Mouse (Mus musculus): ENCODE measurements at regions not wholly inside any gene's neighbourhood (a gene's known extent, or its start where the extent isn't known, plus 50 kb on each side); places are given as distances from the start of the nearest gene placed in this dataset.

DNA sequence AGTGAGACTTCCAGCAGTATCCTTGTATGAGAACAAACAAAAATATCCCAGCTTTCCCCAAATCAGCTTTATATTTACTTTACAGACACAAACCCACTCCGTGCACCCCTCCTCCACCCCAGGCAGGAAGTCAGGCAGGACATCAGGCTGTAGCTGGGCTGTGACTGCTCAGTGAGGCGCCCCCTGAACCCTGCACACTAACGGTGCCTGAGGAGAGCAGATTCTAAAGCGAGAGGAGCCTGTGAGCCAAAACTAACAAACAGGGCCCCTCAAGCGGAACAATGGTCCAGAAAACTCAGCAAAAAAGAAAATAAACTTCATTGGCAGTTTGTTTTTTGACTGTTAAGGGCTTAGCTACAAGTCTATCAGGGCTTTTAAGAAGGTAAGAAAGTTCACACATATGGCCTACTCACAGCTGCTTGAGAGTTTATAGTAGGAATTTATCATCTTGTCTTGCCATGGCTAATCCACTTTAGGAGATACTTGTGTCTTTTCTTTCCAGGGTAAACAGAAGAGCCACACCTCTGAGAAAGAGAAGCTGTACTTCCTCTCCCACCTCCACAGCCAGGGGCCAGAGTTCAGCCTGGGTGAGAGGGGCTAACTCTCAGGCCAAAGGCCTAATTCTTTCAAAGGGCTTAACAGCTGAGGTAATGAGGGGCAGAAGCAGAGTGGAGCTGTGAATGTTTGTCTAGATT is 1628.2 kb downstream of the 4930444P10Rik start:
- no peaks in the 10 kb centered on the region for H3K36me3 ChIP-seq (ENCODE audit: control insufficient read depth, insufficient read depth, low read length)
- DNase-seq (ENCODE audit: low spot score) (no peak), ATAC-seq (ENCODE audit: low FRiP score, low read depth) (no peak; the same call in 1 of the 2 replicates)
- H3K9ac ChIP-seq (ENCODE audit: low read depth, low read length, severe bottlenecking), result no peak overlapping the region
- H3K4me2 ChIP-seq (replicated peaks; ENCODE audit: low read depth, low read length, severe bottlenecking), result no peak overlapping the region
- 23% methylated on average over 5 of the region's 5 CpGs for WGBS
- no peaks in the 10 kb centered on the region for H3K4me1 ChIP-seq (ENCODE audit: control insufficient read depth, insufficient read depth, low read length)
- H3K9me3 ChIP-seq (ENCODE audit: control insufficient read depth, low read length), result no peaks in the 10 kb centered on the region
- no peak for TF ChIP-seq POLR2A (IDR thresholded peaks at IDR 0.05; ENCODE audit: borderline replicate concordance, extremely low read depth, insufficient read depth, insufficient read length)
- no peak overlapping the region for H3K27ac ChIP-seq (replicated peaks; ENCODE audit: low read depth, low read length)
- no peak overlapping the region for H3K4me3 ChIP-seq (replicated peaks; ENCODE audit: low read length)
- no peaks in the 10 kb centered on the region for H3K27me3 ChIP-seq (ENCODE audit: control insufficient read depth, insufficient read depth, low read length)

DNA sequence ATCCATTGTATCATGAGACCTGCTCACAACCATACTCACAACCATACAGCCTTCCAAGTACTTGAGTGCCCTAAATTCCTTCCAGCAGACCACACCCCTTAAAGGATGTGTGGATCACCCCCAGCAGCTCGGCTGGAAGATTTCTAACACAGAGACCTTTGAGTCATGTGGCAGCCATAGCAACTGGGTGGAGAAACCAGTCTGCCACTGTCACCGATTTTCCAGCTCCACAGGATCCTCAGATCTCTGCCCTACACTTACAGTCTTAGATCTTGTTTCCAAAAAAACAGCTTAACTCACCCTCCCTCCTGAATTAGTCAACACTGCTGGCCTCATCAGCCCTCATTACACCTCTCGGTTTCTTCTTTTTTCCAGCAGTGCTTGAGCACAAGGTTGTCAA is 1630.6 kb downstream of the 4930444P10Rik start:
- DNase-seq (ENCODE audit: low spot score), result no peak
- Histone ChIP-seq H3K27ac (replicated peaks; ENCODE audit: low read depth, low read length) (no peak overlapping the region), H3K4me3 (replicated peaks; ENCODE audit: low read length) (no peak overlapping the region), H3K9ac (ENCODE audit: low read depth, low read length, severe bottlenecking) (no peak overlapping the region), H3K27me3 (ENCODE audit: control insufficient read depth, insufficient read depth, low read length) (no peaks in the 10 kb centered on the region), H3K4me2 (replicated peaks; ENCODE audit: low read depth, low read length, severe bottlenecking) (no peak overlapping the region), H3K36me3 (ENCODE audit: control insufficient read depth, insufficient read depth, low read length) (no peaks in the 10 kb centered on the region), H3K9me3 (ENCODE audit: control insufficient read depth, low read length) (no peaks in the 10 kb centered on the region), H3K4me1 (ENCODE audit: control insufficient read depth, insufficient read depth, low read length) (no peaks in the 10 kb centered on the region)
- WGBS, result 32% methylated on average over 3 of the region's 3 CpGs
- no peak for ATAC-seq (ENCODE audit: low FRiP score, low read depth)
- no peak for TF ChIP-seq POLR2A (IDR thresholded peaks at IDR 0.05; ENCODE audit: borderline replicate concordance, extremely low read depth, insufficient read depth, insufficient read length)

DNA sequence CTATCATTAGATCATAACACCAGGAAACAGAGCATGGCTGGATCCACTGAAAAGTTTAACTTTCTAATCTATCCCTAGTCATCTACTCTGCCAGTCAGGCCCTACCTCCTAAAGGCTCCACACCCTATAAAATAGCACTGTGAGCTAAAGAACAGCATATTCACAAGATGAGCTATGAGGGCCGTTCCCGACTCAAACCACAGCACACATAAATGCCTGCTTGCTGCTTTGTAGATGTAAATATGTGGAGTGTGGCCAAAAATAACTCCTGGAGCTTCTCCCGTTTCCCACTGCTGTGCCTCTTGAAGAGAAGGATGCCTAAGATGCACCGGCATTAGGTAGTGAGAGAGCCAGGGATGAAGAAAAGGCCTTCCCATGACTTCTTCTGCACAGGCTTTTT is 1632.3 kb downstream of the 4930444P10Rik start:
- Histone ChIP-seq H3K36me3 (ENCODE audit: control insufficient read depth, insufficient read depth, low read length) (no peaks in the 10 kb centered on the region), H3K4me3 (replicated peaks; ENCODE audit: low read length) (no peak overlapping the region), H3K27ac (replicated peaks; ENCODE audit: low read depth, low read length) (no peak overlapping the region), H3K4me1 (ENCODE audit: control insufficient read depth, insufficient read depth, low read length) (no peaks in the 10 kb centered on the region), H3K27me3 (ENCODE audit: control insufficient read depth, insufficient read depth, low read length) (no peaks in the 10 kb centered on the region), H3K4me2 (replicated peaks; ENCODE audit: low read depth, low read length, severe bottlenecking) (no peak overlapping the region), H3K9me3 (ENCODE audit: control insufficient read depth, low read length) (no peaks in the 10 kb centered on the region), H3K9ac (ENCODE audit: low read depth, low read length, severe bottlenecking) (no peak overlapping the region)
- no peak for ATAC-seq (ENCODE audit: low FRiP score, low read depth)
- TF ChIP-seq POLR2A (IDR thresholded peaks at IDR 0.05; ENCODE audit: borderline replicate concordance, extremely low read depth, insufficient read depth, insufficient read length), result no peak
- 42% methylated on average over 4 of the region's 4 CpGs for WGBS
- DNase-seq (ENCODE audit: low spot score), result peak; percentile 23

DNA sequence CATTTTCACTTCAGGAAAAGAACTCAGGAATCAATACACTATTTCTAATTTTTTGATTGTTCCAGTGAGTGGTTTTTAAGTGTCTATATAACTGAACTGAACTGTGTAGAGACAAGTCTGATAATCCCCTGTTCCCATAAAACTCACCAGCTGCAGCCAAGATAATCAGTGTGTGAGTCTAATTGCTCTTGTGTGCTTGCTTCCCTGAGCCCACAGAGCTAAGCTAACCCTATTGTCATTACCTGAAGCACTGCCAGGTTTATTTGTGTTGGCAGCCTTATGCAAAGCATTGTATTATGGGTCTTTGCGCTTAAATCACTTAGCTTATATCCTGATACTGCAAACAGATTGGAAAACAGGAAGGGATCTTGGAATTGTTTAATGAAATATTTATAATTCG is 1663.8 kb downstream of the 4930444P10Rik start:
- no peak for DNase-seq (ENCODE audit: low spot score)
- Histone ChIP-seq H3K4me3 (replicated peaks; ENCODE audit: low read length) (no peak overlapping the region), H3K4me1 (ENCODE audit: control insufficient read depth, insufficient read depth, low read length) (0 out of 2 replicates have a peak, but pooled peaks cover 4% of the 10 kb centered on the region), H3K9ac (ENCODE audit: low read depth, low read length, severe bottlenecking) (no peak overlapping the region), H3K4me2 (replicated peaks; ENCODE audit: low read depth, low read length, severe bottlenecking) (no peak overlapping the region), H3K27me3 (ENCODE audit: control insufficient read depth, insufficient read depth, low read length) (no peaks in the 10 kb centered on the region), H3K36me3 (ENCODE audit: control insufficient read depth, insufficient read depth, low read length) (no peaks in the 10 kb centered on the region), H3K9me3 (ENCODE audit: control insufficient read depth, low read length) (no peaks in the 10 kb centered on the region), H3K27ac (replicated peaks; ENCODE audit: low read depth, low read length) (no peak overlapping the region)
- 67% methylated on average over 2 of the region's 2 CpGs for WGBS
- TF ChIP-seq POLR2A (IDR thresholded peaks at IDR 0.05; ENCODE audit: borderline replicate concordance, extremely low read depth, insufficient read depth, insufficient read length), result no peak
- ATAC-seq (ENCODE audit: low FRiP score, low read depth), result no peak

DNA sequence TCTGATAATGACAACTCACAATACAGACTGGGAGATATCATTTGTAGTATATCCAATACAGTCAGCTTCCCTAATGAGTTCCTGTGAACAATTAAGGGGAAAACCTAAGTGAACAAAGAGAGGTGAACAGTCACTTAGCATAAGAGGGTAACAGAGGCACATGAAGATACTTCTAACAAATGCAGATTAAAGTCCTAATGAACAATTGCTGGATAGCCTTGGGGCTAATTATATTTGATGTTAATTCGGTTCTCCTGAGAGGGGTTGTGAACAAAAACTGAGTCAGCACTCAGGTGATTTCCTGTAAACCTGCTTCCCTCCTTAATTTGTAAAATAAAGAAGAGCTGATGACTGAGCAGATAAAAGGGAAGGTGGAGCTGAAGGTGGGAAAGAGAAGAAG is 1672.1 kb downstream of the 4930444P10Rik start:
- no peaks in the 10 kb centered on the region for H3K9me3 ChIP-seq (ENCODE audit: control insufficient read depth, low read length)
- H3K4me1 ChIP-seq (ENCODE audit: control insufficient read depth, insufficient read depth, low read length), result 0 out of 2 replicates have a peak, but pooled peaks cover 4% of the 10 kb centered on the region
- no peaks in the 10 kb centered on the region for H3K27me3 ChIP-seq (ENCODE audit: control insufficient read depth, insufficient read depth, low read length)
- ATAC-seq (ENCODE audit: low FRiP score, low read depth), result no peak
- H3K9ac ChIP-seq (ENCODE audit: low read depth, low read length, severe bottlenecking), result no peak overlapping the region
- H3K36me3 ChIP-seq (ENCODE audit: control insufficient read depth, insufficient read depth, low read length), result no peaks in the 10 kb centered on the region
- 80% methylated on average over 1 of the region's 1 CpGs for WGBS
- no peak overlapping the region for H3K4me3 ChIP-seq (replicated peaks; ENCODE audit: low read length)
- H3K27ac ChIP-seq (replicated peaks; ENCODE audit: low read depth, low read length), result no peak overlapping the region
- H3K4me2 ChIP-seq (replicated peaks; ENCODE audit: low read depth, low read length, severe bottlenecking), result no peak overlapping the region
- DNase-seq (ENCODE audit: low spot score), result no peak
- TF ChIP-seq POLR2A (IDR thresholded peaks at IDR 0.05; ENCODE audit: borderline replicate concordance, extremely low read depth, insufficient read depth, insufficient read length), result no peak

Measured in limb, embryonic 14.5 days (tissue).